Mouse (Mus musculus): ENCODE measurements at regions not wholly inside any gene's neighbourhood (a gene's known extent, or its start where the extent isn't known, plus 50 kb on each side); places are given as distances from the start of the nearest gene placed in this dataset.

DNA sequence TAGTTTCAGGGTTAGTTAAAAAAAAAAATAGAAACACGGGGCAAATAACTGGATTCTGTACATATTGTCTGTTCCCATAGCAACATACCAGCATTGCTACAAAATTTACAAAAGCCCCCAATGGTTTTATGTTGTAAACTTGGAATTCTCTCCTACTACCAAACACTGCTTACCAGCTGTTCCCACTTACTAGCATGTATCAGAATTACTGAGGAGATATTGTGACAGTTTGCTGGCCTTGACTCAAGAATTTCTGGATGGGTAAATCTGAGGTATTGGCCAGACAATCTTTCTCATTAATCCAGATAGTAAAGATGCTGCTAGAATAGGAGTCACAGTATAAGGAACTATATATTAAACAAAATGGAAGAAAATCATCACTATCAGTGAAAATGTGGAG, 375.2 kb upstream of the Flrt2 start:
- H3K27me3 ChIP-seq (ENCODE audit: control insufficient read depth, insufficient read depth, low read length), result no peaks in the 10 kb centered on the region
- H3K4me1 ChIP-seq (ENCODE audit: control insufficient read depth, insufficient read depth, low read length), result no peaks in the 10 kb centered on the region
- WGBS, result 7% methylated on average over 1 of the region's 1 CpGs
- DNase-seq, result no peak
- no peak overlapping the region for H3K27ac ChIP-seq (ENCODE audit: insufficient read depth, low read length)
- TF ChIP-seq POLR2A (IDR thresholded peaks at IDR 0.05; ENCODE audit: borderline replicate concordance, insufficient read depth, low read length) (no peak), CTCF (IDR thresholded peaks at IDR 0.05; ENCODE audit: borderline replicate concordance, insufficient read depth, low read depth, low read length) (no peak)
- H3K4me3 ChIP-seq (replicated peaks; ENCODE audit: insufficient read depth, low read depth, low read length), result no peak overlapping the region

DNA sequence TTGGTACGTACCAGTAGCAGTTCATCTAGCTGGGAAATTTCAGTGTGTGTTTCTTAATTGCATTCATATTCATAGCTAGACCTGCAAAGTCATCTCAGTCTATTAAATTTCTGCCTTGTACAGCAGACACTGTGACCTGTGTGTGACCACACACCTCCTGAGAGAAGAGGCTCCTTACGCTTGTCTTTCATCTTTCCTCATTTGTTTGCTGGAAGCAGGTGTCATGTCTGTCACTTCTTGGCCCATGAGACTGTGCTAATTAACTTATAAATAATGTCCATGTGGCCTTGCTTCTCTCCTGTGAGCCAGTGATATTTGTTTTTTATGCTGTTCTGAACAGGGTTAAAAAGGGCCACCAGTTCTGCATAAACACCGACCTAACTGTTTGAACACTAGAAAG, 370.3 kb upstream of the Flrt2 start:
- Histone ChIP-seq H3K4me1 (ENCODE audit: control insufficient read depth, insufficient read depth, low read length) (no peaks in the 10 kb centered on the region), H3K4me3 (replicated peaks; ENCODE audit: insufficient read depth, low read depth, low read length) (no peak overlapping the region), H3K27me3 (ENCODE audit: control insufficient read depth, insufficient read depth, low read length) (no peaks in the 10 kb centered on the region), H3K27ac (ENCODE audit: insufficient read depth, low read length) (no peak overlapping the region)
- DNase-seq, result no peak
- TF ChIP-seq POLR2A (IDR thresholded peaks at IDR 0.05; ENCODE audit: borderline replicate concordance, insufficient read depth, low read length) (no peak), CTCF (IDR thresholded peaks at IDR 0.05; ENCODE audit: borderline replicate concordance, insufficient read depth, low read depth, low read length) (no peak)
- 51% methylated on average over 3 of the region's 3 CpGs for WGBS

DNA sequence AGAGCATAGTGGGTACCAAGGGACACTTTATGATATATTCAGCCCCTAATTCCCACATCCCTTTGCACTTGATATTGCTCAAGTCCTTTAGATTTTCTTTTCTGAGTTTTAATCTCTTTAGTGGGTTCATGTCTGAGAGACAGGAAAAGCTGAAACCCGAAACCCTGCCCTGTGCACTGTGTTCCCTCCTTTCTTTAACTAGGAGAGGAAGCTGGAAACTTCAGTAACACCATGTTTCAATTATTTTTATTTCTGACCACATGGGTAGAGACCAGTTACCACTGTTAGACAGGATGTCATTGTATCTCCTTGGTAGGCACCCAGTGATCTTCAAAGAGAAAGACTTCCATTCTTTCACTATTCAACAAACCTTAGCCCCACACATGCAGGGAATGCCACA, 362.4 kb upstream of the Flrt2 start:
- H3K4me3 ChIP-seq (replicated peaks; ENCODE audit: insufficient read depth, low read depth, low read length), result no peak overlapping the region
- 72% methylated on average over 1 of the region's 1 CpGs for WGBS
- H3K4me1 ChIP-seq (ENCODE audit: control insufficient read depth, insufficient read depth, low read length), result no peaks in the 10 kb centered on the region
- no peaks in the 10 kb centered on the region for H3K27me3 ChIP-seq (ENCODE audit: control insufficient read depth, insufficient read depth, low read length)
- DNase-seq, result no peak
- no peak overlapping the region for H3K27ac ChIP-seq (ENCODE audit: insufficient read depth, low read length)
- no peak for TF ChIP-seq POLR2A (IDR thresholded peaks at IDR 0.05; ENCODE audit: borderline replicate concordance, insufficient read depth, low read length)
- no peak for TF ChIP-seq CTCF (IDR thresholded peaks at IDR 0.05; ENCODE audit: borderline replicate concordance, insufficient read depth, low read depth, low read length)

- Histone ChIP-seq H3K4me1 (ENCODE audit: control insufficient read depth, insufficient read depth, low read length) (no peaks in the 10 kb centered on the region), H3K27me3 (ENCODE audit: control insufficient read depth, insufficient read depth, low read length) (no peaks in the 10 kb centered on the region), H3K27ac (ENCODE audit: insufficient read depth, low read length) (no peak overlapping the region), H3K4me3 (replicated peaks; ENCODE audit: insufficient read depth, low read depth, low read length) (no peak overlapping the region)
- DNase-seq, result no peak
- WGBS, result 60% methylated on average over 5 of the region's 5 CpGs
- TF ChIP-seq CTCF (IDR thresholded peaks at IDR 0.05; ENCODE audit: borderline replicate concordance, insufficient read depth, low read depth, low read length), result no peak
- no peak for TF ChIP-seq POLR2A (IDR thresholded peaks at IDR 0.05; ENCODE audit: borderline replicate concordance, insufficient read depth, low read length)
Observed at GRCm38 (mm10) chr12:95347786-95348185, 344.2 kb upstream of the Flrt2 start.

- WGBS, result 15% methylated on average over 6 of the region's 6 CpGs
- DNase-seq, result no peak
Observed at GRCm38 (mm10) chr12:95355151-95355550, 336.9 kb upstream of the Flrt2 start.

GRCm38 (mm10) chr12:95384248-95384964, 307.6 kb upstream of the Flrt2 start:
- Histone ChIP-seq H3K4me1 (ENCODE audit: control insufficient read depth, insufficient read depth, low read length) (no peaks in the 10 kb centered on the region), H3K27ac (ENCODE audit: insufficient read depth, low read length) (no peak overlapping the region), H3K27me3 (ENCODE audit: control insufficient read depth, insufficient read depth, low read length) (no peaks in the 10 kb centered on the region), H3K4me3 (replicated peaks; ENCODE audit: insufficient read depth, low read depth, low read length) (no peak overlapping the region)
- no peak for DNase-seq
- TF ChIP-seq POLR2A (IDR thresholded peaks at IDR 0.05; ENCODE audit: borderline replicate concordance, insufficient read depth, low read length) (no peak), CTCF (IDR thresholded peaks at IDR 0.05; ENCODE audit: borderline replicate concordance, insufficient read depth, low read depth, low read length) (no peak)
- 58% methylated on average over 3 of the region's 3 CpGs for WGBS

More at GRCm38 (mm10) chr12:95355151-95355550, 336.9 kb upstream of the Flrt2 start:
- no peaks in the 10 kb centered on the region for H3K27me3 ChIP-seq (ENCODE audit: control insufficient read depth, insufficient read depth, low read length)
- H3K4me1 ChIP-seq (ENCODE audit: control insufficient read depth, insufficient read depth, low read length), result no peaks in the 10 kb centered on the region
- no peak for TF ChIP-seq CTCF (IDR thresholded peaks at IDR 0.05; ENCODE audit: borderline replicate concordance, insufficient read depth, low read depth, low read length)
- no peak for TF ChIP-seq POLR2A (IDR thresholded peaks at IDR 0.05; ENCODE audit: borderline replicate concordance, insufficient read depth, low read length)
- H3K4me3 ChIP-seq (replicated peaks; ENCODE audit: insufficient read depth, low read depth, low read length), result no peak overlapping the region
- H3K27ac ChIP-seq (ENCODE audit: insufficient read depth, low read length), result no peak overlapping the region

GRCm38 (mm10) chr12:95385688-95386087, 306.3 kb upstream of the Flrt2 start:
- WGBS, result 14% methylated on average over 3 of the region's 3 CpGs
- Histone ChIP-seq H3K27ac (ENCODE audit: insufficient read depth, low read length) (no peak overlapping the region), H3K4me1 (ENCODE audit: control insufficient read depth, insufficient read depth, low read length) (no peaks in the 10 kb centered on the region), H3K27me3 (ENCODE audit: control insufficient read depth, insufficient read depth, low read length) (no peaks in the 10 kb centered on the region), H3K4me3 (replicated peaks; ENCODE audit: insufficient read depth, low read depth, low read length) (no peak overlapping the region)
- no peak for DNase-seq
- TF ChIP-seq POLR2A (IDR thresholded peaks at IDR 0.05; ENCODE audit: borderline replicate concordance, insufficient read depth, low read length) (no peak), CTCF (IDR thresholded peaks at IDR 0.05; ENCODE audit: borderline replicate concordance, insufficient read depth, low read depth, low read length) (no peak)

- Histone ChIP-seq H3K4me3 (replicated peaks; ENCODE audit: insufficient read depth, low read depth, low read length) (no peak overlapping the region), H3K27ac (ENCODE audit: insufficient read depth, low read length) (no peak overlapping the region), H3K4me1 (ENCODE audit: control insufficient read depth, insufficient read depth, low read length) (no peaks in the 10 kb centered on the region), H3K27me3 (ENCODE audit: control insufficient read depth, insufficient read depth, low read length) (no peaks in the 10 kb centered on the region)
- WGBS, result 19% methylated on average over 2 of the region's 2 CpGs
- DNase-seq, result no peak
- TF ChIP-seq CTCF (IDR thresholded peaks at IDR 0.05; ENCODE audit: borderline replicate concordance, insufficient read depth, low read depth, low read length) (no peak), POLR2A (IDR thresholded peaks at IDR 0.05; ENCODE audit: borderline replicate concordance, insufficient read depth, low read length) (no peak)
Observed at GRCm38 (mm10) chr12:95388185-95388584, 303.8 kb upstream of the Flrt2 start.
